Mouse (Mus musculus): ENCODE results near the gene Spin2d. TPM values are rescaled to one million over a fixed set of nuclear protein-coding genes. Genes with fewer than 3 reads are reported as not detected.
"Not testable (repeated sequence)": the region's sequence is repeated elsewhere in the genome, so short reads cannot be mapped to it uniquely, and the experiment has no call there.

The Spin2d gene
- not detected in 2 replicates for polyA plus RNA-seq (2012)

- TF ChIP-seq GATA1 (IDR thresholded peaks at IDR 0.05; ENCODE audit: low read length), result not testable (repeated sequence)
Observed at GRCm38 (mm10) chrX:73176889-73177288, at the start of gene Spin2d. TSS of gene Spin2d (minus strand) at chrX:73176989.

GRCm38 (mm10) chrX:73225365-73225764 is 48.6 kb upstream of the Spin2d start:
- no peak for TF ChIP-seq GATA1 (IDR thresholded peaks at IDR 0.05; ENCODE audit: low read length)

GRCm38 (mm10) chrX:73213819-73214564 is 37.2 kb upstream of the Spin2d start, which contains the start of gene Xlr4b:
TSS of gene Xlr4b (plus strand) at chrX:73214333.
- TF ChIP-seq GATA1 (IDR thresholded peaks at IDR 0.05; ENCODE audit: low read length), result not testable (repeated sequence)

GRCm38 (mm10) chrX:73191934-73192333 is 15.1 kb upstream of the Spin2d start, which contains the start of gene Xlr3b:
TSS of gene Xlr3b (plus strand) at chrX:73192207.
- TF ChIP-seq GATA1 (IDR thresholded peaks at IDR 0.05; ENCODE audit: low read length), result not testable (repeated sequence)

- not testable (repeated sequence) for TF ChIP-seq GATA1 (IDR thresholded peaks at IDR 0.05; ENCODE audit: low read length)
Observed at GRCm38 (mm10) chrX:73149350-73149749, 27.4 kb downstream of the Spin2d start, which contains the start of gene DXBay18. TSS of gene DXBay18 (minus strand) at chrX:73149450.

GRCm38 (mm10) chrX:73148496-73148895 is 28.3 kb downstream of the Spin2d start, which contains the start of gene Xlr5b:
TSS of gene Xlr5b (plus strand) at chrX:73148796.
- not testable (repeated sequence) for TF ChIP-seq GATA1 (IDR thresholded peaks at IDR 0.05; ENCODE audit: low read length)

Other genes with a start within 250 kb of the Spin2d start
- 0.02 and 0.05 TPM in 2 replicates for gene Zfp185, start 189.7 kb downstream of the Spin2d start, polyA plus RNA-seq (2012)
- gene Pnma5, start 139.9 kb downstream of the Spin2d start, polyA plus RNA-seq (2012), result 0.03 TPM in 1 of 2 replicates, not detected in the other
- not detected in 2 replicates for gene Pnma3, start 112.2 kb downstream of the Spin2d start, polyA plus RNA-seq (2012)
- not detected in 2 replicates for gene Xlr4a, start 94.5 kb downstream of the Spin2d start, polyA plus RNA-seq (2012)
- gene Xlr3a, start 79.9 kb downstream of the Spin2d start, polyA plus RNA-seq (2012), result not detected in 2 replicates
- not detected in 2 replicates for gene Gm14685, start 59.9 kb downstream of the Spin2d start, polyA plus RNA-seq (2012)
- gene Xlr5b, start 28.2 kb downstream of the Spin2d start, polyA plus RNA-seq (2012), result not detected in 2 replicates
- not detected in 2 replicates for gene DXBay18, start 27.5 kb downstream of the Spin2d start, polyA plus RNA-seq (2012)
- not detected in 2 replicates for gene Xlr3b, start 15.2 kb upstream of the Spin2d start, polyA plus RNA-seq (2012)
- not detected in 2 replicates for gene Xlr4b, start 37.3 kb upstream of the Spin2d start, polyA plus RNA-seq (2012)
- 19.2 and 21.6 TPM in 2 replicates for gene F8a, start 51.3 kb upstream of the Spin2d start, polyA plus RNA-seq (2012)
- gene Xlr4c, start 66.1 kb upstream of the Spin2d start, polyA plus RNA-seq (2012), result not detected in 2 replicates
- not detected in 2 replicates for gene Xlr3c, start 88.4 kb upstream of the Spin2d start, polyA plus RNA-seq (2012)
- not detected in 2 replicates for gene Xlr5a, start 116.0 kb upstream of the Spin2d start, polyA plus RNA-seq (2012)
- gene Xlr5c, start 116.0 kb upstream of the Spin2d start, polyA plus RNA-seq (2012), result not detected in 2 replicates
- gene Gm45015, start 159.9 kb upstream of the Spin2d start, polyA plus RNA-seq (2012), result not detected in 2 replicates
- gene Zfp275, start 165.6 kb upstream of the Spin2d start, polyA plus RNA-seq (2012), result 2.1 and 2.3 TPM in 2 replicates
- not detected in 2 replicates for gene Gm18336, start 221.7 kb upstream of the Spin2d start, polyA plus RNA-seq (2012)
- gene Zfp92, start 234.1 kb upstream of the Spin2d start, polyA plus RNA-seq (2012), result not detected in 2 replicates

Data from G1E-ER4 (cell line).